Mouse (Mus musculus) limb, embryonic 12.5 days (tissue): ENCODE results near the gene Wdr70. TPM values are rescaled to one million over a fixed set of nuclear protein-coding genes. Genes with fewer than 3 reads are reported as not detected.
A peak's percentile ranks its signal among the peaks of the same experiment; 100 is the strongest.

Experiments
- ATAC-seq: fragments of 200-750 bp; cut with Nextera tagmentation; 2 replicates; pipeline ENCODE4 v1.8.0; 2017; ENCODE audit warnings: low read depth, moderate TSS enrichment; ENCODE audit not compliant: insufficient number of reproducible peaks, insufficient read depth, low FRiP score, low TSS enrichment
- H3K27ac ChIP-seq: fragments of 300-500 bp; sonication (generic); 2 replicates; pipeline ENCODE4 v1.5.1; 2016; ENCODE audit warnings: mild to moderate bottlenecking, moderate library complexity
- H3K27me3 ChIP-seq: fragments of 300-500 bp; sonication (generic); 2 replicates; pipeline ENCODE4 v1.6.1; 2016; ENCODE audit warnings: mild to moderate bottlenecking, moderate library complexity
- H3K36me3 ChIP-seq: fragments of 300-500 bp; sonication (generic); 2 replicates; pipeline ENCODE4 v1.6.1; 2016; ENCODE audit warnings: mild to moderate bottlenecking, moderate library complexity
- H3K4me1 ChIP-seq: fragments of 300-500 bp; sonication (generic); replicated peaks from 2 replicates; pipeline ENCODE4 v1.6.1; 2016
- H3K4me2 ChIP-seq: fragments of 300-500 bp; sonication (generic); 2 replicates; pipeline ENCODE4 v1.6.1; 2016; ENCODE audit warnings: mild to moderate bottlenecking, moderate library complexity
- H3K4me3 ChIP-seq: fragments of 300-500 bp; sonication (generic); replicated peaks from 2 replicates; pipeline ENCODE4 v1.5.1; 2016; ENCODE audit warnings: mild to moderate bottlenecking
- H3K9ac ChIP-seq: fragments of 300-500 bp; sonication (generic); replicated peaks from 2 replicates; pipeline ENCODE4 v1.6.1; 2016; ENCODE audit warnings: mild to moderate bottlenecking, moderate library complexity
- H3K9me3 ChIP-seq: fragments of 300-500 bp; sonication (generic); 2 replicates; pipeline ENCODE4 v1.6.1; 2016; ENCODE audit warnings: mild to moderate bottlenecking, moderate library complexity
- WGBS: fragments of 180-500 bp; shearing (Covaris S2); methylation state at CpG from one replicate; pipeline ENCODE4 v1.1.7; 2016; 5-methylcytosine and 5-hydroxymethylcytosine counted together
- polyA plus RNA-seq: library from polyadenylated mRNA; unstranded; fragments of >200 nt; fragmentation: Nextera tagmentation; extraction: Ambion mirVana; gene quantifications from 2 replicates; pipeline ENCODE4 v1.2.1, GENCODE M21; 2016

Gene Wdr70
- polyA plus RNA-seq, 1 experiment from 2014 or later, result 62.2 TPM

GRCm38 (mm10) chr15:7934105-7934504 is 164.9 kb downstream of the Wdr70 start:
- Histone ChIP-seq H3K9ac (no peak overlapping the region; the same call in 1 of the 2 replicates), H3K9me3 (no peaks in the 10 kb centered on the region), H3K4me1 (peaks cover 15% of the 10 kb centered on the region), H3K4me3 (no peak overlapping the region), H3K4me2 (peak overlapping the region; percentile 43), H3K36me3 (no peaks in the 10 kb centered on the region), H3K27me3 (peaks cover 4% of the 10 kb centered on the region), H3K27ac (no peak overlapping the region)
- WGBS, result 28% methylated on average over 16 of the region's 16 CpGs
- ATAC-seq, result no peak

DNA sequence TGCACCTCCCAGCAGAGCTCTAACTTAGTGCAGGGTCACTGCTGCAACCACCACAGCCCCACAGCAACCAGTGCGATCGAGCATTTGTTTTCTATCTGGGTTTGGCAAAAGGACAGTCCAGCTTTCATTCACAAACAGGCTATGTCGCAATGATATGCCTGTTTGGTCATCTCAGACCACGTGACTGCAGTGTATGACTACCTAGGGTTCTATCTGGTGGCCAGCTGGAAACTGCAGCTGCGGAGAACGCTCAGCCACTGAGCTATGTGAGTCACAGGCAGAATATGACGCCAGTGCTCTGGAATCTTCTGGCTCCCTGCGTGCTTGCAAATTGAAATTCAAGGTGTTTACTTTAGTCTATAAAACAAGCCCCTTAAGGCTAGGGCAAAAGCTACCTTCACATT is 167.4 kb downstream of the Wdr70 start:
- H3K4me2 ChIP-seq, result no peak overlapping the region
- 57% methylated on average over 8 of the region's 8 CpGs for WGBS
- no peak overlapping the region for H3K9ac ChIP-seq
- peak; percentile 81; the same call in 1 of the 2 replicates for ATAC-seq
- H3K36me3 ChIP-seq, result no peaks in the 10 kb centered on the region
- H3K27ac ChIP-seq, result no peak overlapping the region
- peaks cover 4% of the 10 kb centered on the region for H3K27me3 ChIP-seq
- no peaks in the 10 kb centered on the region for H3K9me3 ChIP-seq
- H3K4me3 ChIP-seq, result no peak overlapping the region
- H3K4me1 ChIP-seq, result peaks cover 15% of the 10 kb centered on the region

- no peaks in the 10 kb centered on the region for H3K27me3 ChIP-seq
- H3K9ac ChIP-seq, result no peak overlapping the region
- H3K4me1 ChIP-seq, result no peaks in the 10 kb centered on the region
- H3K4me3 ChIP-seq, result no peak overlapping the region
- H3K4me2 ChIP-seq, result no peak overlapping the region
- H3K27ac ChIP-seq, result no peak overlapping the region
- H3K9me3 ChIP-seq, result no peaks in the 10 kb centered on the region
- no peak for ATAC-seq
- H3K36me3 ChIP-seq, result no peaks in the 10 kb centered on the region
- whole genome bisulfite sequencing, result 97% methylated on average over 4 of the region's 4 CpGs
These were observed 173.6 kb downstream of the Wdr70 start for GRCm38 (mm10) chr15:7925382-7925781.

DNA sequence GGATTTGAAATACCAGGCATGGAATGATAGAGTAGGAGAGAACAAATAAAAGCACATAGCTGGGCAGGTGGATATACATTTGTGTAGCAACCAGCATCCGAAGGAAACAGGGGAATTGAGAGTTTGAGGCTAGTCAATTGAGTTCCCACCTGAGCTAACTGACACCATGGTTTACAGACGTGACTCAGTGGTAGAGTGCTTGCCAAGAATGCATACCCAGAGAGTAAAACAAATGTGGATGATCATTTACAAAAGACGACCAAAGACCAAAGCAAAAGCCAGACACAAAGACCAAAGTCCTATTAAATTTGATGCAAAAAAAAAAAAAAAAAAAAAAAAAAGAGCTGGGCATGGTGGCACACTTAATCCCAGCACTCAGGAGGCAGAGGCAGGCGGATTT is 175.7 kb downstream of the Wdr70 start:
- no peaks in the 10 kb centered on the region for H3K9me3 ChIP-seq
- no peak overlapping the region for H3K9ac ChIP-seq
- WGBS, result 81% methylated on average over 4 of the region's 4 CpGs
- H3K4me1 ChIP-seq, result no peaks in the 10 kb centered on the region
- no peak for ATAC-seq
- no peak overlapping the region for H3K27ac ChIP-seq
- H3K27me3 ChIP-seq, result no peaks in the 10 kb centered on the region
- no peak overlapping the region for H3K4me3 ChIP-seq
- no peak overlapping the region for H3K4me2 ChIP-seq
- peaks cover 3% of the 10 kb centered on the region; the same call in 1 of the 2 replicates for H3K36me3 ChIP-seq

DNA sequence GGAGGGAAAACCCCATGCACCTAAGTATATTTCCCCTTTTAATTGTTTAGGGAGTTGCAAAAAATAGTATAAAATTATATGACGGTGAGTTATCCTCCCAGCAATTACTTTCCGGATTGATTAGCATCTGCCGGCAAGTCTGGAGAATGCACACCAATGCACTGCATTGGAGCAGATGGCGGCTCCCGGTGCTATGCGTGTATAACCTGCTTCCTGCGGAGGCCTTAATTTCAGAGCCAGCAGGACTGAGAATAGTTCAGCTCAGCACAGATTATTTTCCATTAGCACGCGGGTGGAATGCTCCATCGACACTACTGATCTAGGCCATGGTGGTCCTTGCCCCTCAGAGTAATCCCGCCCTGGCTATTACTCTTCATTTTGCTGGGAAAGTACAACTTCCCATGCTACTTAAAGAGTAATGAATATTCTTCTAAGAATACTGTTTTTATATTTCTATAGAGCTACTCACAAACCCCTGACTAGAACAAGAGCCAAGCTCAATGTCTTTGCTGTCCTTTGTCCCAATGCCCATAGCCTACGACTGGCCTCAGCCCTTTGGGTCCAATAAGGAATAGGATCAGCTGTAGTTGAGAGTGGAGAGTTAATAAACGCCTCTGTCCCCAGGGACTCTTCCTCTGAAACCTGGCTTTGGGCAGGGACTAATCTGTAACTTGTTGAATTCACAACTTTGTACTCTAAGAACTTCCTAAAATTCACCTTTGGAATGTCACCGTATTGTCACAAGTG is 176.5 kb downstream of the Wdr70 start:
- Histone ChIP-seq H3K9me3 (no peaks in the 10 kb centered on the region), H3K27me3 (no peaks in the 10 kb centered on the region), H3K4me1 (no peaks in the 10 kb centered on the region), H3K4me3 (no peak overlapping the region), H3K4me2 (no peak overlapping the region), H3K9ac (no peak overlapping the region), H3K27ac (no peak overlapping the region), H3K36me3 (peaks cover 3% of the 10 kb centered on the region; the same call in 1 of the 2 replicates)
- no peak for ATAC-seq
- WGBS, result 90% methylated on average over 14 of the region's 14 CpGs

- no peak overlapping the region for H3K9ac ChIP-seq
- H3K9me3 ChIP-seq, result no peaks in the 10 kb centered on the region
- no peak overlapping the region for H3K4me2 ChIP-seq
- no peak for ATAC-seq
- H3K27ac ChIP-seq, result no peak overlapping the region
- 93% methylated on average over 6 of the region's 6 CpGs for WGBS
- no peaks in the 10 kb centered on the region for H3K27me3 ChIP-seq
- H3K36me3 ChIP-seq, result peaks cover 3% of the 10 kb centered on the region; the same call in 1 of the 2 replicates
- H3K4me1 ChIP-seq, result no peaks in the 10 kb centered on the region
- H3K4me3 ChIP-seq, result no peak overlapping the region
These were observed 177.9 kb downstream of the Wdr70 start for GRCm38 (mm10) chr15:7921124-7921523.

- no peak for ATAC-seq
- Histone ChIP-seq H3K4me3 (no peak overlapping the region), H3K9me3 (no peaks in the 10 kb centered on the region), H3K27ac (no peak overlapping the region), H3K4me2 (no peak overlapping the region), H3K27me3 (no peaks in the 10 kb centered on the region), H3K4me1 (no peaks in the 10 kb centered on the region), H3K36me3 (no peaks in the 10 kb centered on the region; the same call in 1 of the 2 replicates), H3K9ac (no peak overlapping the region)
- WGBS, result 86% methylated on average over 5 of the region's 5 CpGs
These were observed 192.4 kb downstream of the Wdr70 start for GRCm38 (mm10) chr15:7906491-7907035.

GRCm38 (mm10) chr15:7899286-7899685 is 199.7 kb downstream of the Wdr70 start:
- no peak overlapping the region for H3K27ac ChIP-seq
- H3K27me3 ChIP-seq, result no peaks in the 10 kb centered on the region
- H3K4me3 ChIP-seq, result no peak overlapping the region
- no peaks in the 10 kb centered on the region for H3K36me3 ChIP-seq
- peaks cover 10% of the 10 kb centered on the region for H3K4me1 ChIP-seq
- 95% methylated on average over 6 of the region's 6 CpGs for WGBS
- no peaks in the 10 kb centered on the region for H3K9me3 ChIP-seq
- no peak overlapping the region for H3K4me2 ChIP-seq
- no peak overlapping the region for H3K9ac ChIP-seq
- no peak for ATAC-seq

DNA sequence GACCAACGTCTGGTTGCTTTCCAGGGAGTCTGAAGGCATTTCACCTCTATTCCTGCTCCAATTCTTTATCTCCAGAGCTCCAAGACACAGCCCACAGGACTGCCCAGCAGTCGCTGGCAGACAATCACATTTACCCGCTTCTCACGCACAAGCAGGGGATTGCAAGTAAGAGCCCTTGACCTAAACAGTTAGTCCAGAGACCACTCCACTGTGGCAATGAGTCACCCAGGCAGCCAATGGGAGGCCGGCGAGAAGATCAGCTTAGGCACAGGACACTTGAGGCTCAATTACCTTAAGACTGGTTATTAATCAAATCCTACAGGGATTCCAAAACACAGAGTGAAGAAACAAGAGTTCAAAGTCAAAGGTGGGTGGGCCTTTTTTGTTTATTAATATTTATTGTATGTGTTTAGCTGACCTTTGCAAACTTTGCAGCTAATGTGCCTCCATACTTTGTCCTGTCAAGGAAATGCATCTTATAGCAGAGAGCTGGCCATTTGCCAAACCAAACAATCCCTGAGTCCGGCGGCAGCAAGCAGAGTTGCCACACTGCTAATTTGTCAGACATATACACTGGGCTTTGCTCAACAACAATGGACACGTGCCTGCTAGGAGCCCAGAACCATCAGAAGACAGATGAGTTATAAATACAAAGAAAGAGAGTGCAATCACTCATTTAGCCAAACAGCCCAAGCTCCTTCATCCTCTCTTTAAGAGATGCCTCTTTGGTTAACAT is 207.3 kb downstream of the Wdr70 start:
- 55% methylated on average over 9 of the region's 9 CpGs for WGBS
- H3K9me3 ChIP-seq, result no peaks in the 10 kb centered on the region
- H3K36me3 ChIP-seq, result no peaks in the 10 kb centered on the region
- peaks cover 33% of the 10 kb centered on the region for H3K4me1 ChIP-seq
- H3K9ac ChIP-seq, result no peak overlapping the region
- no peaks in the 10 kb centered on the region for H3K27me3 ChIP-seq
- H3K4me2 ChIP-seq, result no peak overlapping the region
- no peak for ATAC-seq
- H3K4me3 ChIP-seq, result no peak overlapping the region
- H3K27ac ChIP-seq, result no peak overlapping the region

DNA sequence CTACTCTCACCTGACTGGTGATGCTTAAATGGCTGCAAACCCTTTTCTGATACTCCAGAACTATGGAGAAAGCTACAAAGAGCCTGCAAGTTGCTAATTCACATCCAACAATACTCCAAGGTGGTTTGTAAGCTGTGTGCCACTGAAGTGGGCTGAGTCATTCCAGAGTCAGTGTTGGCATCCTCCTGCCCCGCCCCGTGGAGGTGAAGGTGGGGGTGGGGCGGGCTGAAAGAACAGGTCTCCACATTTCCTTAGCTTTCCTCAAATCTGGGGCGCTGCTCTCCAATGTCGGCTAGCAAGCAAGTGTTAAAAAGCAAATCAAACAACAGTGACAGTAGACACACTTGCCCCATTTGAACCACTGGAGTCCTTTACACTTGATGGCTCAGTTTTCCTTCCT is 208.7 kb downstream of the Wdr70 start:
- no peaks in the 10 kb centered on the region for H3K9me3 ChIP-seq
- no peaks in the 10 kb centered on the region for H3K27me3 ChIP-seq
- no peak overlapping the region for H3K4me3 ChIP-seq
- H3K4me1 ChIP-seq, result peaks cover 23% of the 10 kb centered on the region
- no peak overlapping the region for H3K4me2 ChIP-seq
- 69% methylated on average over 5 of the region's 5 CpGs for WGBS
- no peak for ATAC-seq
- no peak overlapping the region for H3K27ac ChIP-seq
- no peaks in the 10 kb centered on the region for H3K36me3 ChIP-seq
- no peak overlapping the region for H3K9ac ChIP-seq

- Histone ChIP-seq H3K4me1 (peaks cover 23% of the 10 kb centered on the region), H3K4me3 (no peak overlapping the region), H3K9ac (no peak overlapping the region), H3K27me3 (no peaks in the 10 kb centered on the region), H3K27ac (no peak overlapping the region), H3K9me3 (no peaks in the 10 kb centered on the region), H3K36me3 (peaks cover under 1% of the 10 kb centered on the region; the same call in 1 of the 2 replicates), H3K4me2 (no peak overlapping the region)
- WGBS, result 80% methylated on average over 5 of the region's 5 CpGs
- no peak for ATAC-seq
These were observed 209.7 kb downstream of the Wdr70 start for GRCm38 (mm10) chr15:7889362-7889674.
